Mouse (Mus musculus): ENCODE measurements around the gene Cyp4f17. TPM values are rescaled to one million over a fixed set of nuclear protein-coding genes. Genes with fewer than 3 reads are reported as not detected.

Gene Cyp4f17
- polyA plus RNA-seq (2012; rRNA removed): 13.4 and 14.5 TPM in 2 replicates

GRCm38 (mm10) chr17:32505851-32506728, at the start of gene Cyp4f17:
Gene Cyp4f17, plus strand, starts transcription at chr17:32506050.
- TF ChIP-seq POLR2A (IDR thresholded peaks at IDR 0.05; ENCODE audit: borderline replicate concordance, extremely low read depth, insufficient read depth, insufficient read length, poor library complexity, severe bottlenecking): peak; percentile 31; the same call in 1 of the 2 replicates
- no peak for TF ChIP-seq CTCF (IDR thresholded peaks at IDR 0.05; ENCODE audit: borderline replicate concordance, extremely low read depth, insufficient read depth, insufficient read length)
- DNase-seq (ENCODE audit: low read depth): peak; percentile 80

DNA sequence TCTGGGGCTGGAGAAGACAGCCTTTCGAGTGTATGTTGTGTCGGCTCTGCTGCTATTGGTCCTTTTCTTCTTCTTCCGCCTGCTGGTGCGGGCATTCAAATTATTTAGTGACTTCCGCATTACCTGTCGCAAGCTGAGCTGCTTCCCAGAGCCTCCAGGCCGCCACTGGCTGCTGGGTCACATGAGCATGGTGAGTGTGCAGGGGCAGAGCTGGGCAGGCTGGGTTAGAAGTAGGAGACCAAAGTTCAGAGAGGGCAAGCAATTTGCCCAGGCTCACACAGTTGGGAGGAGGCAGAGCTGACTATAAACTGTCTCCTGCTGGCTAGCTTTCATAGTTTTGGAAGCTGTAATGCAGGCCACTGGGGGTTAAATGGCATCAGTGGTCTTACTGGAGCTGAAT, 37.4 kb upstream of the Cyp4f17 start:
- TF ChIP-seq POLR2A (IDR thresholded peaks at IDR 0.05; ENCODE audit: borderline replicate concordance, extremely low read depth, insufficient read depth, insufficient read length, poor library complexity, severe bottlenecking) (no peak), CTCF (IDR thresholded peaks at IDR 0.05; ENCODE audit: borderline replicate concordance, extremely low read depth, insufficient read depth, insufficient read length) (no peak)
- no peak for DNase-seq (ENCODE audit: low read depth)

GRCm38 (mm10) chr17:32470795-32471194, 35.1 kb upstream of the Cyp4f17 start:
- no peak for TF ChIP-seq CTCF (IDR thresholded peaks at IDR 0.05; ENCODE audit: borderline replicate concordance, extremely low read depth, insufficient read depth, insufficient read length)
- TF ChIP-seq POLR2A (IDR thresholded peaks at IDR 0.05; ENCODE audit: borderline replicate concordance, extremely low read depth, insufficient read depth, insufficient read length, poor library complexity, severe bottlenecking): no peak
- DNase-seq (ENCODE audit: low read depth): no peak

GRCm38 (mm10) chr17:32472176-32472575, 33.7 kb upstream of the Cyp4f17 start:
- TF ChIP-seq POLR2A (IDR thresholded peaks at IDR 0.05; ENCODE audit: borderline replicate concordance, extremely low read depth, insufficient read depth, insufficient read length, poor library complexity, severe bottlenecking): no peak
- TF ChIP-seq CTCF (IDR thresholded peaks at IDR 0.05; ENCODE audit: borderline replicate concordance, extremely low read depth, insufficient read depth, insufficient read length): no peak

GRCm38 (mm10) chr17:32474954-32475560, 30.8 kb upstream of the Cyp4f17 start:
- TF ChIP-seq CTCF (IDR thresholded peaks at IDR 0.05; ENCODE audit: borderline replicate concordance, extremely low read depth, insufficient read depth, insufficient read length): no peak
- no peak for TF ChIP-seq POLR2A (IDR thresholded peaks at IDR 0.05; ENCODE audit: borderline replicate concordance, extremely low read depth, insufficient read depth, insufficient read length, poor library complexity, severe bottlenecking)
- no peak for DNase-seq (ENCODE audit: low read depth)

More at GRCm38 (mm10) chr17:32472176-32472575, 33.7 kb upstream of the Cyp4f17 start:
- DNase-seq (ENCODE audit: low read depth): no peak

DNA sequence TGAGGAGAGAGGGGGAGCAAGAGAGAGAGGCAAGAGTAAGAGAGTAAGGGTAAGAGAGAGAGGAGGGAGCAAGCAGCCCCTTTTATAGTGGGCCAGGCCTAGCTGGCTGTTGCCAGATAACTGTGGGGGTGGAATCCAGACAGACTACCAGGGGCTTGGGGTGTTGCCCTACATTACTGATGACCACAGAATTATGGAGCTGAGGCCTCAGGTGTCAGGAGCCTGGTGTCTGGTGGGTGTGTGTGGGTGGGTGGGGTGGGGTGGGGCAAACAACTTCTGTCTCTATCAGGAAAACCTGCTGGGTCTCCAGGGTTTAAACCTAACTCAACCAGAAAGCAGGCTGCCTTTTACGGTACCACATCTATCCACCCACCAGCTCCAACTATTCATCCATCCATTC, 28.6 kb upstream of the Cyp4f17 start:
- DNase-seq (ENCODE audit: low read depth): no peak
- TF ChIP-seq POLR2A (IDR thresholded peaks at IDR 0.05; ENCODE audit: borderline replicate concordance, extremely low read depth, insufficient read depth, insufficient read length, poor library complexity, severe bottlenecking) (no peak), CTCF (IDR thresholded peaks at IDR 0.05; ENCODE audit: borderline replicate concordance, extremely low read depth, insufficient read depth, insufficient read length) (no peak)

- DNase-seq (ENCODE audit: low read depth): no peak
- TF ChIP-seq POLR2A (IDR thresholded peaks at IDR 0.05; ENCODE audit: borderline replicate concordance, extremely low read depth, insufficient read depth, insufficient read length, poor library complexity, severe bottlenecking) (no peak), CTCF (IDR thresholded peaks at IDR 0.05; ENCODE audit: borderline replicate concordance, extremely low read depth, insufficient read depth, insufficient read length) (no peak)
Measured at GRCm38 (mm10) chr17:32478727-32479126, 27.1 kb upstream of the Cyp4f17 start.

DNA sequence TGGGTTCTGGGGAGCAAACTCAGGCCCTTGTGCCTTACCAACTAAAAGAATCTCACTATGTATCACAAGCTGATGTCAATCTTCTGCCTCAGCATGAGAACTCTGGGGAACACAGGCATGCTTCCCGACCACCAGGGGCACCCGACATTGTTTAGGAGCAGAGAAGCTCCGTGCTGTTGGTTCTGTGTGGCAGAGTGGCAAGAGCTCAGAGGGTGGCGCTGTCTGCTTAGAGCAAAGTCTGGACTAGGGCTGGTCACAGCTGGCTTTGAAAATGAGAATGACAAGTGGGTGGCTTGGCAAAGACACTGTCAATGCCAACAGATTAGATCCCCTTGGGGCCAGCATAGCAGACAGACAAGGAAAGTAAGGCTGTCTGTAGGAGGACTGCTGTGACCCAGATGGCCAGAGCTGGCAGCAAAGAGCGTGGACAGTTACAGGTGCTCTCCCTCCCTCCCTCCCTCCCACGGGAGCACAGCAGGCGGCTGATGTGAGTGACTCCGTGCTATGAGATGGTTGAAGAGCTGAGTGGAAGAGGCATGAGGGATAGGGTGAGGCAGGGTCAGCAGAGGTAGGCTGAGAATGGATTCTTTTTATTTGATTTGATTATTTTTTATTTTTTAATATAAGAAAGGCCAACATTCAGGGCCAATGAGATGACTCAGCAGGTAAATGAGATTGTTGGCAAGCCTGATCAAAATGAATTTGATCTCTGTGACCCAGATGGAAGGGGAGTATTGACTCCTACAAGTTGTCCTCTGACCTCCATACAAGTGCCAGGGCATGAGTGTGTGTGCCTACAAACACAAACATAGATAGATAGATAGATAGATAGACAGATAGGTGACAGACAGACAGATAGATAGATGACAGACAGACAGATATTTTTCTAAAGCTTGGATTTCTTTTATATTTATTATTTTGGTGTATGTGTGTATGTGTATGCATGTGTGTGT, 26.0 kb upstream of the Cyp4f17 start:
- peak; percentile 44 for DNase-seq (ENCODE audit: low read depth)
- TF ChIP-seq POLR2A (IDR thresholded peaks at IDR 0.05; ENCODE audit: borderline replicate concordance, extremely low read depth, insufficient read depth, insufficient read length, poor library complexity, severe bottlenecking): no peak
- peak; percentile 47; the same call in 1 of the 2 replicates for TF ChIP-seq CTCF (IDR thresholded peaks at IDR 0.05; ENCODE audit: borderline replicate concordance, extremely low read depth, insufficient read depth, insufficient read length)

GRCm38 (mm10) chr17:32481766-32482165, 24.1 kb upstream of the Cyp4f17 start:
- no peak for DNase-seq (ENCODE audit: low read depth)
- TF ChIP-seq POLR2A (IDR thresholded peaks at IDR 0.05; ENCODE audit: borderline replicate concordance, extremely low read depth, insufficient read depth, insufficient read length, poor library complexity, severe bottlenecking) (no peak), CTCF (IDR thresholded peaks at IDR 0.05; ENCODE audit: borderline replicate concordance, extremely low read depth, insufficient read depth, insufficient read length) (no peak)

DNA sequence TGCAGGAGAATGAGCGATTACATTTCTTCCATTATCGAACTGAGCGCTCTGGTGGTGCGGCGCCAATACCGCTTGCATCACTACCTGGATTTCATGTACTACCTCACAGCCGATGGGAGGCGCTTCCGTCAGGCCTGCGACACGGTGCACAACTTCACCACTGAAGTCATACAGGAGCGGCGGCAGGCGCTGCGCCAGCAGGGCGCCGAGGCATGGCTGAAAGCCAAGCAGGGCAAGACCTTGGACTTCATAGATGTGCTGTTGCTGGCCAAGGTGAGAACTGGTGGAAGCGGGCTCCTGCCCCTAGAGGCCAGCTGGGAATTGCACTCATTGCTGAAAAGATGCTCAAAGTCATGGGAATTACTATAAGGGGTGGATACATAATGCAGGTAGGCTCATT, 22.6 kb upstream of the Cyp4f17 start:
- TF ChIP-seq POLR2A (IDR thresholded peaks at IDR 0.05; ENCODE audit: borderline replicate concordance, extremely low read depth, insufficient read depth, insufficient read length, poor library complexity, severe bottlenecking) (no peak), CTCF (IDR thresholded peaks at IDR 0.05; ENCODE audit: borderline replicate concordance, extremely low read depth, insufficient read depth, insufficient read length) (peak; percentile 76)
- DNase-seq (ENCODE audit: low read depth): peak; percentile 81

All from brain, embryonic 14.5 days (tissue).